Mouse (Mus musculus) myocyte (in vitro differentiated cells): Measurements from ENCODE around the gene Akr1cl. TPM values are rescaled to one million over a fixed set of nuclear protein-coding genes. Genes with fewer than 3 reads are reported as not detected.

Source experiments
- H3K27me3 ChIP-seq: one replicate; pipeline ENCODE4 v1.6.1; 2011; ENCODE audit not compliant: control insufficient read depth, insufficient read depth, insufficient read length
- H3K36me3 ChIP-seq: one replicate; pipeline ENCODE4 v1.6.1; 2011; ENCODE audit not compliant: control insufficient read depth, insufficient read depth
- H3K4me2 ChIP-seq: one replicate; pipeline ENCODE4 v1.6.1; 2011; ENCODE audit warnings: low read depth, control low read depth
- H3K4me3 ChIP-seq: one replicate; pipeline ENCODE4 v1.5.1; 2011; ENCODE audit warnings: mild to moderate bottlenecking, control low read depth, moderate library complexity
- H3K79me2 ChIP-seq: one replicate; pipeline ENCODE4 v1.6.1; 2011; ENCODE audit not compliant: control insufficient read depth, insufficient read depth
- H3ac ChIP-seq: one replicate; pipeline ENCODE4 v1.6.1; 2011; ENCODE audit not compliant: control insufficient read depth, insufficient read length
- CEBPB ChIP-seq: IDR thresholded peaks from 2 replicates; pipeline ENCODE4 v1.6.1; 2011; ENCODE audit warnings: mild to moderate bottlenecking, moderate library complexity; ENCODE audit not compliant: poor library complexity, insufficient read depth, severe bottlenecking
- E2F4 ChIP-seq: IDR thresholded peaks from one replicate; pipeline ENCODE4 v1.6.1; 2011; ENCODE audit warnings: mild to moderate bottlenecking, control low read depth, moderate library complexity; ENCODE audit not compliant: insufficient read depth
- MAX ChIP-seq: IDR thresholded peaks from one replicate; pipeline ENCODE4 v1.6.1; 2011; ENCODE audit warnings: low read depth, mild to moderate bottlenecking, control low read depth
- MYOD1 ChIP-seq, 3 experiments: IDR thresholded peaks; one replicate each; pipeline ENCODE4 v1.6.1; 2011; ENCODE audit warnings: control low read depth in 2 of 3, low read depth in 2 of 3, mild to moderate bottlenecking in 2 of 3, moderate library complexity in 1 of 3; ENCODE audit not compliant: insufficient read length in 2 of 3, control insufficient read depth in 1 of 3
- MYOG ChIP-seq, 3 experiments: IDR thresholded peaks; one replicate each; pipeline ENCODE4 v1.6.1; 2011; ENCODE audit warnings: control low read depth in 2 of 3, low read depth in 2 of 3, mild to moderate bottlenecking in 2 of 3; ENCODE audit not compliant: insufficient read length in 2 of 3, control insufficient read depth in 1 of 3, insufficient read depth in 1 of 3
- POLR2A ChIP-seq: IDR thresholded peaks from one replicate; pipeline ENCODE4 v1.6.1; 2011; ENCODE audit warnings: low read depth, mild to moderate bottlenecking, control low read depth, moderate library complexity; ENCODE audit not compliant: insufficient read length
- POLR2AphosphoS2 ChIP-seq: IDR thresholded peaks from one replicate; pipeline ENCODE4 v1.6.1; 2011; ENCODE audit warnings: low read depth, control low read depth; ENCODE audit not compliant: insufficient read length
- REST ChIP-seq: IDR thresholded peaks from one replicate; pipeline ENCODE4 v1.6.1; 2011; ENCODE audit warnings: mild to moderate bottlenecking, control low read depth, moderate library complexity; ENCODE audit not compliant: insufficient read depth, insufficient read length
- SRF ChIP-seq: IDR thresholded peaks from one replicate; pipeline ENCODE4 v1.6.1; 2011; ENCODE audit warnings: low read depth; ENCODE audit not compliant: control insufficient read depth, insufficient read length
- TCF12 ChIP-seq: IDR thresholded peaks from one replicate; pipeline ENCODE4 v1.6.1; 2011; ENCODE audit warnings: mild to moderate bottlenecking, control low read depth; ENCODE audit not compliant: poor library complexity, insufficient read depth, severe bottlenecking
- TCF3 ChIP-seq: IDR thresholded peaks from one replicate; pipeline ENCODE4 v1.6.1; 2011; ENCODE audit warnings: low read depth, control low read depth; ENCODE audit not compliant: insufficient read length
- USF1 ChIP-seq: IDR thresholded peaks from one replicate; pipeline ENCODE4 v1.6.1; 2011; ENCODE audit warnings: low read depth, mild to moderate bottlenecking, control low read depth, moderate library complexity
- polyA plus RNA-seq: library from polyadenylated mRNA; unstranded; fragments of >200 nt; fragmentation: generic; extraction: Trizol; gene quantifications from one replicate; pipeline ENCODE4 v1.2.1, GENCODE M21; 2012; ENCODE audit warnings: missing spikeins

Akr1cl gene
- polyA plus RNA-seq, 1 experiment: not detected

GRCm38 (mm10) chr1:64986120-64986519, 46.4 kb downstream of the Akr1cl start:
- H3K79me2 ChIP-seq: no peaks in the 10 kb centered on the region
- H3K4me3 ChIP-seq: no peak overlapping the region
- no peaks in the 10 kb centered on the region for H3K27me3 ChIP-seq
- no peaks in the 10 kb centered on the region for H3K36me3 ChIP-seq
- TF ChIP-seq TCF3 (no peak), MYOG (IDR thresholded peaks at IDR 0.05; ENCODE audit: control insufficient read depth in 1 of 3, insufficient read depth in 1 of 3, insufficient read length in 2 of 3, low read depth in 2 of 3) (no peak), POLR2AphosphoS2 (no peak), MYOD1 (IDR thresholded peaks at IDR 0.05; ENCODE audit: control insufficient read depth in 1 of 3, insufficient read length in 2 of 3, low read depth in 2 of 3) (peak in 1 of 3 experiments; percentile 39), TCF12 (no peak), MAX (no peak), SRF (no peak), USF1 (no peak), CEBPB (0 out of 2 replicates have a peak, but pooled peaks have one; percentile 34), POLR2A (no peak), REST (no peak)
- H3K4me2 ChIP-seq: no peak overlapping the region
- H3ac ChIP-seq: no peak overlapping the region

GRCm38 (mm10) chr1:64983247-64983646, 49.3 kb downstream of the Akr1cl start:
- no peaks in the 10 kb centered on the region for H3K79me2 ChIP-seq
- no peaks in the 10 kb centered on the region for H3K27me3 ChIP-seq
- no peak overlapping the region for H3K4me2 ChIP-seq
- TF ChIP-seq CEBPB: no peak
- TF ChIP-seq E2F4: no peak
- TF ChIP-seq POLR2A: no peak
- no peak for TF ChIP-seq SRF
- no peak for TF ChIP-seq MYOG (IDR thresholded peaks at IDR 0.05; ENCODE audit: control insufficient read depth in 1 of 3, insufficient read depth in 1 of 3, insufficient read length in 2 of 3, low read depth in 2 of 3)
- no peak for TF ChIP-seq USF1
- TF ChIP-seq TCF3: no peak
- no peak for TF ChIP-seq MAX
- TF ChIP-seq REST: no peak
- no peak for TF ChIP-seq MYOD1 (IDR thresholded peaks at IDR 0.05; ENCODE audit: control insufficient read depth in 1 of 3, insufficient read length in 2 of 3, low read depth in 2 of 3)
- no peak for TF ChIP-seq TCF12
- TF ChIP-seq POLR2AphosphoS2: no peak
- no peak overlapping the region for H3ac ChIP-seq
- no peaks in the 10 kb centered on the region for H3K36me3 ChIP-seq
- no peak overlapping the region for H3K4me3 ChIP-seq

GRCm38 (mm10) chr1:64978321-64978799, 54.2 kb downstream of the Akr1cl start:
- Histone ChIP-seq H3ac (no peak overlapping the region), H3K4me2 (no peak overlapping the region), H3K36me3 (no peaks in the 10 kb centered on the region), H3K79me2 (no peaks in the 10 kb centered on the region), H3K4me3 (no peak overlapping the region), H3K27me3 (no peaks in the 10 kb centered on the region)
- no peak for TF ChIP-seq USF1
- peak; percentile 35; the same call in 1 of the 2 replicates for TF ChIP-seq CEBPB

- H3K36me3 ChIP-seq: no peaks in the 10 kb centered on the region
- H3ac ChIP-seq: no peak overlapping the region
- TF ChIP-seq REST (no peak), SRF (no peak), E2F4 (no peak), CEBPB (no peak), POLR2AphosphoS2 (no peak), POLR2A (no peak), TCF3 (no peak), USF1 (no peak), MYOD1 (IDR thresholded peaks at IDR 0.05; ENCODE audit: control insufficient read depth in 1 of 3, insufficient read length in 2 of 3, low read depth in 2 of 3) (no peak), TCF12 (no peak), MYOG (IDR thresholded peaks at IDR 0.05; ENCODE audit: control insufficient read depth in 1 of 3, insufficient read depth in 1 of 3, insufficient read length in 2 of 3, low read depth in 2 of 3) (no peak), MAX (no peak)
- H3K4me3 ChIP-seq: no peak overlapping the region
- H3K79me2 ChIP-seq: no peaks in the 10 kb centered on the region
- H3K4me2 ChIP-seq: no peak overlapping the region
- no peaks in the 10 kb centered on the region for H3K27me3 ChIP-seq
Observed at GRCm38 (mm10) chr1:64975346-64975745, 57.2 kb downstream of the Akr1cl start.

GRCm38 (mm10) chr1:64970685-64971084, 61.9 kb downstream of the Akr1cl start:
- Histone ChIP-seq H3K27me3 (no peaks in the 10 kb centered on the region), H3K4me2 (peak overlapping the region; percentile 25), H3K79me2 (no peaks in the 10 kb centered on the region), H3K36me3 (no peaks in the 10 kb centered on the region), H3ac (no peak overlapping the region), H3K4me3 (no peak overlapping the region)
- TF ChIP-seq POLR2A: no peak
- no peak for TF ChIP-seq TCF12
- no peak for TF ChIP-seq MYOG (IDR thresholded peaks at IDR 0.05; ENCODE audit: control insufficient read depth in 1 of 3, insufficient read depth in 1 of 3, insufficient read length in 2 of 3, low read depth in 2 of 3)
- TF ChIP-seq MYOD1 (IDR thresholded peaks at IDR 0.05; ENCODE audit: control insufficient read depth in 1 of 3, insufficient read length in 2 of 3, low read depth in 2 of 3): no peak
- TF ChIP-seq REST: no peak

Other genes starting within 250 kb of the Akr1cl start
- 3.9 TPM for gene Plekhm3, start 75.9 kb downstream of the Akr1cl start, polyA plus RNA-seq
- not detected for gene Cryge, start 18.4 kb upstream of the Akr1cl start, polyA plus RNA-seq
- not detected for gene Crygd, start 30.7 kb upstream of the Akr1cl start, polyA plus RNA-seq
- not detected for gene Crygc, start 40.9 kb upstream of the Akr1cl start, polyA plus RNA-seq
- not detected for gene Crygb, start 49.5 kb upstream of the Akr1cl start, polyA plus RNA-seq
- not detected for gene Cryga, start 70.6 kb upstream of the Akr1cl start, polyA plus RNA-seq
- gene Gm28845, start 86.8 kb upstream of the Akr1cl start, polyA plus RNA-seq: not detected
- not detected for gene D630023F18Rik, start 90.5 kb upstream of the Akr1cl start, polyA plus RNA-seq
- 44.7 TPM for gene Idh1, start 153.7 kb upstream of the Akr1cl start, polyA plus RNA-seq
- gene Pikfyve, start 153.9 kb upstream of the Akr1cl start, polyA plus RNA-seq: 4.2 TPM
- gene Pth2r, start 249.3 kb upstream of the Akr1cl start, polyA plus RNA-seq: 0.01 TPM